Mouse (Mus musculus): ENCODE measurements around the gene Gm10570. TPM values are rescaled to one million over a fixed set of nuclear protein-coding genes. Genes with fewer than 3 reads are reported as not detected.
A peak's percentile ranks its signal among the peaks of the same experiment; 100 is the strongest.

Gm10570 gene
- polyA plus RNA-seq, 1 experiment from 2014 or later, result 1.9 TPM

GRCm38 (mm10) chr4:130299629-130300018 lies 8.8 kb downstream of the Gm10570 start:
- H3K9ac ChIP-seq, result no peak overlapping the region
- H3K4me2 ChIP-seq, result no peak overlapping the region
- no peak for ATAC-seq (ENCODE audit: low FRiP score, low read depth)
- no peaks in the 10 kb centered on the region for H3K36me3 ChIP-seq
- no peak overlapping the region for H3K27ac ChIP-seq (replicated peaks)
- no peaks in the 10 kb centered on the region for H3K9me3 ChIP-seq
- H3K4me3 ChIP-seq, result no peak overlapping the region
- WGBS, result 60% methylated on average over 8 of the region's 8 CpGs
- H3K27me3 ChIP-seq, result no peaks in the 10 kb centered on the region
- peaks cover under 1% of the 10 kb centered on the region; the same call in 1 of the 2 replicates for H3K4me1 ChIP-seq (replicated peaks)

- H3K9ac ChIP-seq, result no peak overlapping the region
- WGBS, result 73% methylated on average over 11 of the region's 11 CpGs
- H3K4me3 ChIP-seq, result no peak overlapping the region
- no peaks in the 10 kb centered on the region for H3K9me3 ChIP-seq
- H3K27ac ChIP-seq (replicated peaks), result no peak overlapping the region
- no peaks in the 10 kb centered on the region for H3K4me1 ChIP-seq (replicated peaks)
- H3K27me3 ChIP-seq, result no peaks in the 10 kb centered on the region
- H3K36me3 ChIP-seq, result no peaks in the 10 kb centered on the region
- no peak for ATAC-seq (ENCODE audit: low FRiP score, low read depth)
- no peak overlapping the region for H3K4me2 ChIP-seq
These were observed 9.4 kb downstream of the Gm10570 start for GRCm38 (mm10) chr4:130298877-130299628.

- H3K27ac ChIP-seq (replicated peaks), result no peak overlapping the region
These were observed 11.3 kb downstream of the Gm10570 start for GRCm38 (mm10) chr4:130297123-130297529.

GRCm38 (mm10) chr4:130296243-130296965 lies 12.1 kb downstream of the Gm10570 start:
- Histone ChIP-seq H3K4me2 (no peak overlapping the region), H3K27ac (replicated peaks) (no peak overlapping the region), H3K9me3 (no peaks in the 10 kb centered on the region), H3K4me3 (no peak overlapping the region), H3K9ac (no peak overlapping the region), H3K27me3 (no peaks in the 10 kb centered on the region), H3K36me3 (no peaks in the 10 kb centered on the region), H3K4me1 (replicated peaks) (no peaks in the 10 kb centered on the region)
- ATAC-seq (ENCODE audit: low FRiP score, low read depth), result no peak
- 83% methylated on average over 13 of the region's 13 CpGs for WGBS

More at GRCm38 (mm10) chr4:130297123-130297529, 11.3 kb downstream of the Gm10570 start:
- no peak overlapping the region for H3K9ac ChIP-seq
- WGBS, result 20% methylated on average over 13 of the region's 13 CpGs
- no peaks in the 10 kb centered on the region for H3K36me3 ChIP-seq
- H3K9me3 ChIP-seq, result no peaks in the 10 kb centered on the region
- no peak overlapping the region for H3K4me2 ChIP-seq
- H3K4me3 ChIP-seq, result no peak overlapping the region
- H3K27me3 ChIP-seq, result no peaks in the 10 kb centered on the region
- no peak for ATAC-seq (ENCODE audit: low FRiP score, low read depth)
- H3K4me1 ChIP-seq (replicated peaks), result no peaks in the 10 kb centered on the region

- H3K27ac ChIP-seq (replicated peaks), result no peak overlapping the region
- no peaks in the 10 kb centered on the region for H3K4me1 ChIP-seq (replicated peaks)
- no peaks in the 10 kb centered on the region for H3K9me3 ChIP-seq
- H3K9ac ChIP-seq, result no peak overlapping the region
- no peaks in the 10 kb centered on the region for H3K27me3 ChIP-seq
- WGBS, result 56% methylated on average over 23 of the region's 23 CpGs
- no peak overlapping the region for H3K4me3 ChIP-seq
- ATAC-seq (ENCODE audit: low FRiP score, low read depth), result no peak
- no peaks in the 10 kb centered on the region for H3K36me3 ChIP-seq
- no peak overlapping the region for H3K4me2 ChIP-seq
These were observed 13.3 kb downstream of the Gm10570 start for GRCm38 (mm10) chr4:130295047-130295745.

- no peak overlapping the region for H3K4me3 ChIP-seq
- no peak overlapping the region for H3K27ac ChIP-seq (replicated peaks)
- no peaks in the 10 kb centered on the region for H3K36me3 ChIP-seq
- H3K4me2 ChIP-seq, result no peak overlapping the region
- no peak overlapping the region for H3K9ac ChIP-seq
- H3K27me3 ChIP-seq, result no peaks in the 10 kb centered on the region
- ATAC-seq (ENCODE audit: low FRiP score, low read depth), result no peak
- no peaks in the 10 kb centered on the region for H3K9me3 ChIP-seq
- no peaks in the 10 kb centered on the region for H3K4me1 ChIP-seq (replicated peaks)
- 82% methylated on average over 8 of the region's 8 CpGs for WGBS
These were observed 14.0 kb downstream of the Gm10570 start for GRCm38 (mm10) chr4:130294513-130294912.

- 0 out of 2 replicates have a peak, but pooled peaks have one; percentile 48 for ATAC-seq (ENCODE audit: low FRiP score, low read depth)
- no peak overlapping the region for H3K4me3 ChIP-seq
- WGBS, result 2% methylated on average over 4 of the region's 4 CpGs
- no peaks in the 10 kb centered on the region for H3K36me3 ChIP-seq
- H3K4me1 ChIP-seq (replicated peaks), result no peaks in the 10 kb centered on the region
- no peak overlapping the region for H3K4me2 ChIP-seq
- no peak overlapping the region for H3K27ac ChIP-seq (replicated peaks)
- H3K9ac ChIP-seq, result no peak overlapping the region
- H3K27me3 ChIP-seq, result no peaks in the 10 kb centered on the region
- H3K9me3 ChIP-seq, result no peaks in the 10 kb centered on the region
These were observed 16.2 kb downstream of the Gm10570 start for GRCm38 (mm10) chr4:130292271-130292670.

- Histone ChIP-seq H3K4me1 (replicated peaks) (no peaks in the 10 kb centered on the region), H3K9me3 (no peaks in the 10 kb centered on the region), H3K27me3 (no peaks in the 10 kb centered on the region), H3K27ac (replicated peaks) (no peak overlapping the region), H3K4me3 (no peak overlapping the region), H3K9ac (no peak overlapping the region), H3K36me3 (no peaks in the 10 kb centered on the region), H3K4me2 (no peak overlapping the region)
- WGBS, result 74% methylated on average over 3 of the region's 3 CpGs
- no peak for ATAC-seq (ENCODE audit: low FRiP score, low read depth)
These were observed 18.6 kb downstream of the Gm10570 start for GRCm38 (mm10) chr4:130289824-130290223.

- no peaks in the 10 kb centered on the region for H3K36me3 ChIP-seq
- H3K4me3 ChIP-seq, result no peak overlapping the region
- H3K9me3 ChIP-seq, result no peaks in the 10 kb centered on the region
- WGBS, result 65% methylated on average over 3 of the region's 3 CpGs
- no peaks in the 10 kb centered on the region for H3K4me1 ChIP-seq (replicated peaks)
- no peaks in the 10 kb centered on the region for H3K27me3 ChIP-seq
- ATAC-seq (ENCODE audit: low FRiP score, low read depth), result no peak
- no peak overlapping the region for H3K9ac ChIP-seq
- H3K4me2 ChIP-seq, result no peak overlapping the region
- H3K27ac ChIP-seq (replicated peaks), result no peak overlapping the region
These were observed 21.9 kb downstream of the Gm10570 start for GRCm38 (mm10) chr4:130286531-130286930.

GRCm38 (mm10) chr4:130283826-130284225 lies 24.6 kb downstream of the Gm10570 start:
- no peak overlapping the region for H3K9ac ChIP-seq
- no peak overlapping the region for H3K4me3 ChIP-seq
- H3K9me3 ChIP-seq, result no peaks in the 10 kb centered on the region
- no peaks in the 10 kb centered on the region for H3K27me3 ChIP-seq
- no peaks in the 10 kb centered on the region for H3K36me3 ChIP-seq
- no peak overlapping the region for H3K27ac ChIP-seq (replicated peaks)
- no peak for ATAC-seq (ENCODE audit: low FRiP score, low read depth)
- no peak overlapping the region for H3K4me2 ChIP-seq
- no peaks in the 10 kb centered on the region for H3K4me1 ChIP-seq (replicated peaks)
- WGBS, result 89% methylated on average over 9 of the region's 9 CpGs

- WGBS, result 74% methylated on average over 5 of the region's 5 CpGs
- Histone ChIP-seq H3K4me3 (no peak overlapping the region), H3K9me3 (no peaks in the 10 kb centered on the region), H3K27me3 (no peaks in the 10 kb centered on the region), H3K4me2 (no peak overlapping the region), H3K27ac (replicated peaks) (no peak overlapping the region), H3K4me1 (replicated peaks) (no peaks in the 10 kb centered on the region), H3K9ac (no peak overlapping the region), H3K36me3 (no peaks in the 10 kb centered on the region)
- ATAC-seq (ENCODE audit: low FRiP score, low read depth), result no peak
These were observed 25.6 kb downstream of the Gm10570 start for GRCm38 (mm10) chr4:130282856-130283255.

GRCm38 (mm10) chr4:130279105-130279504 lies 29.4 kb downstream of the Gm10570 start, which contains the start of gene Serinc2:
Serinc2 (minus strand) TSS chr4:130279205.
- Histone ChIP-seq H3K4me1 (replicated peaks) (peaks cover 9% of the 10 kb centered on the region), H3K9ac (no peak within 1 kb of the TSS), H3K9me3 (no peaks in the 10 kb centered on the region), H3K4me2 (no peak within 1 kb of the TSS), H3K36me3 (no peaks in the 10 kb centered on the region), H3K4me3 (no peak within 1 kb of the TSS), H3K27me3 (no peaks in the 10 kb centered on the region), H3K27ac (replicated peaks) (no peak within 1 kb of the TSS)
- 69% methylated on average over 2 of the region's 2 CpGs for WGBS
- ATAC-seq (ENCODE audit: low FRiP score, low read depth), result no peak

All from hindbrain, embryonic 15.5 days (tissue).